In the genomic region with DNA sequence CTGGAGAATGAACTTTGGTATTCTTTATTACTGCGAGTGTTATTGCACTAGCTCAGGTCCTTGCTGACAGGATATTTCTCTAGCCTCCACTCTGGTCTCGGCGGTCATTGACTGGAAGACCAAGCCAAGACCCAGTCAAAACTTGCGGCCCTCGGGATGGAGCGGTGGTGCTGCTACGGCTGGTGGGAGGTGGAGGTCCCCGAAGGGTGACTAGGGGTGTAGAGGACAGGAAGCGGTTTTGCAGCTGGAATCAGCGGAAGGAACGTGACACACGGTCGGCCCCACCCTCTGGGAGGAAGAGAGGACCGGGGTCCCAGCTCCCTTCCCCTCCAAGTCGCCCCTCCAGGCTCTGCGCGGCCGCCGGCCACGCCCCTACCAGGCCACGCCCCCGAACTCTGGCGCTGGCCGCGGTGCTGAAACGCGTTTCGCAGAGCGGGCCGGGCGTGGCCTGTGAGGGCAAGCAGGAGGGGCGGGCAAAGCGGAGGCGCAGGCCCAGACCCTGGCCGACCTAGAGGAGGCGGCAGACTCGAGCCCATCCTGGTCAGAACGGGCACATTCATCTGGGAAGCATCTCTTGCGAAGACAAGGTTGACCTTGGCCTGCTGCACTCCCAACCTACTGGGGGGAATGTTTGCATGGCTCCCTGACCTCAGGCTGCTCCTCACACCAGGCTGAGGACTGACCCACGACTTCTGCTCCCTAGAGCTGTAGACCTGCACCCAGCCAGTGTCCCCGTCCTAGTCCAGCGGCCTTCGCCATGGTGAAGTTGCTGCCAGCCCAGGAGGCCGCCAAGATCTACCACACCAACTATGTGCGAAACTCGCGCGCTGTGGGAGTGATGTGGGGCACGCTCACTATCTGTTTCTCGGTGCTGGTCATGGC, we compare ENCODE assay signal across 8 mouse cellular contexts. TPM values are rescaled to one million over a fixed set of nuclear protein-coding genes. Genes with fewer than 3 reads are reported as not detected.
A peak's percentile ranks its signal among the peaks of the same experiment; 100 is the strongest.
DNase-seq lines count a peak whose midpoint lies in the region; ATAC-seq lines count a peak whose summit lies in the region.

A gene (plus strand): TSS at position 398 of the 882 bp plus-strand sequence.

- H3K27me3 ChIP-seq in lung, embryonic 15.5 days = peaks cover 3% of the 10 kb centered on the region; the same call in 1 of the 2 replicates
- no peaks in the 10 kb centered on the region; the same call in 1 of the 2 replicates for H3K27me3 ChIP-seq in hindbrain, embryonic 16.5 days (replicated peaks; ENCODE audit: control insufficient read depth, insufficient read depth, low read length)
- no peaks in the 10 kb centered on the region for H3K27me3 ChIP-seq in splenic B cell, adult 2 months (ENCODE audit: control insufficient read depth, insufficient read depth, low read length, poor library complexity, severe bottlenecking)

- no peak for DNase-seq in lung, postnatal 36 days
- peak; percentile 58 for DNase-seq in brain, adult 2 months (ENCODE audit: low read depth, low spot score)
- DNase-seq in lung, postnatal 4 days = peak; percentile 56 to 60
- DNase-seq in splenic B cell, adult 2 months (ENCODE audit: low read depth, low spot score) = peak; percentile 53
- no peak for DNase-seq in left cerebral cortex, postnatal 36 days (ENCODE audit: low spot score in 2 of 2)

- no peak within 1 kb of the TSS for H3K27ac ChIP-seq in lung, embryonic 15.5 days
- no peak within 1 kb of the TSS for H3K27ac ChIP-seq in hindbrain, embryonic 16.5 days (ENCODE audit: low read depth, low read length)

- peak within 1 kb of the TSS; percentile 58 for H3K4me2 ChIP-seq in lung, embryonic 15.5 days
- peak within 1 kb of the TSS; percentile 57 for H3K4me2 ChIP-seq in hindbrain, embryonic 16.5 days (ENCODE audit: low read length)

- H3K4me3 ChIP-seq in lung, embryonic 15.5 days = peak within 1 kb of the TSS; percentile 26
- peak within 1 kb of the TSS; percentile 33 for H3K4me3 ChIP-seq in hindbrain, embryonic 16.5 days (ENCODE audit: low read length)

- ATAC-seq in lung, embryonic 15.5 days (ENCODE audit: borderline replicate concordance, extremely low read depth, low FRiP score, low TSS enrichment) = peak; percentile 72; the same call in 1 of the 2 replicates
- 0 out of 2 replicates have a peak, but pooled peaks have one; percentile 44 for ATAC-seq in erythroid progenitor cell, adult 5-6 weeks (replicated peaks; ENCODE audit: low FRiP score, poor library complexity, severe bottlenecking)
- ATAC-seq in hindbrain, embryonic 16.5 days = peak; percentile 80

- H3K9ac ChIP-seq in lung, embryonic 15.5 days = no peak within 1 kb of the TSS
- peak within 1 kb of the TSS; percentile 47 for H3K9ac ChIP-seq in hindbrain, embryonic 16.5 days (ENCODE audit: low read depth, low read length)

- H3K9me3 ChIP-seq in lung, embryonic 15.5 days = no peaks in the 10 kb centered on the region
- no peaks in the 10 kb centered on the region for H3K9me3 ChIP-seq in hindbrain, embryonic 16.5 days (ENCODE audit: control insufficient read depth, low read length)

- H3K4me1 ChIP-seq in lung, embryonic 15.5 days = peaks cover 9% of the 10 kb centered on the region; the same call in 1 of the 2 replicates
- H3K4me1 ChIP-seq in hindbrain, embryonic 16.5 days (ENCODE audit: control insufficient read depth, insufficient read depth, low read depth, low read length) = peaks cover 4% of the 10 kb centered on the region; the same call in 1 of the 2 replicates

- no peaks in the 10 kb centered on the region for H3K36me3 ChIP-seq in lung, embryonic 15.5 days
- no peaks in the 10 kb centered on the region for H3K36me3 ChIP-seq in hindbrain, embryonic 16.5 days (ENCODE audit: control insufficient read depth, insufficient read depth, low read length)
- H3K36me3 ChIP-seq in splenic B cell, adult 2 months (ENCODE audit: control insufficient read depth, insufficient read depth, low read length, poor library complexity, severe bottlenecking) = no peaks in the 10 kb centered on the region

- intact Hi-C loops in left cerebral cortex, postnatal 36 days (cut with DNase I) = no loop called here

- 13% methylated on average over 50 of the region's 50 CpGs for WGBS in lung, embryonic 15.5 days
- WGBS in hindbrain, embryonic 16.5 days = 17% methylated on average over 47 of the region's 50 CpGs

RNA-seq across cellular contexts. Expression of the gene that starts here (rescaled TPM):
- polyA plus RNA-seq in lung, embryonic 15.5 days (2015; fragmentation: Nextera tagmentation; extraction: Ambion mirVana) = 0.48 and 0.57 TPM in 2 replicates
- total RNA-seq in erythroid progenitor cell, adult 5-6 weeks (2015; ENCODE audit: low replicate concordance) = not detected in 2 replicates
- total RNA-seq in erythroid progenitor cell, adult 5-6 weeks (2017; ENCODE audit: low replicate concordance) = not detected in 2 replicates
- 20.1 and 26.9 TPM in 2 replicates for polyA plus RNA-seq in hindbrain, embryonic 16.5 days (2015; fragmentation: Nextera tagmentation; extraction: Ambion mirVana)
- 1 to 10 TPM; 3.1 to 3.2 TPM for total RNA-seq in left cerebral cortex, postnatal 36 days (2021)

Comparison
In these comparisons a context has a peak if more than half of its experiments do, and no peak if none do; other contexts are left out.
1. RNA of the gene that starts here (total RNA-seq): 3.1 to 3.2 TPM in left cerebral cortex, postnatal 36 days; not detected in erythroid progenitor cell, adult 5-6 weeks; every median in the first group is over 4 times any median in the second.
2. RNA of the gene that starts here (polyA plus RNA-seq): 20.1 to 26.9 TPM in hindbrain, embryonic 16.5 days; 0.48 to 0.57 TPM in lung, embryonic 15.5 days; every median in the first group is over 10 times any median in the second.
3. DNase-seq: peak in brain, adult 2 months (single experiment), lung, postnatal 4 days (2 of 2) and splenic B cell, adult 2 months (single experiment); none in lung, postnatal 36 days (single experiment) and left cerebral cortex, postnatal 36 days (0 of 2).
4. Peak in ATAC-seq, H3K4me3 ChIP-seq and H3K4me2 ChIP-seq in lung, embryonic 15.5 days; RNA of the gene not detected or under 1 TPM.
5. Peak in ATAC-seq in erythroid progenitor cell, adult 5-6 weeks; RNA of the gene not detected or under 1 TPM.
6. Peak in every context shown above with its lines, with median percentiles within 50 percentile points of each other: ATAC-seq.